Mouse (Mus musculus) hindbrain, embryonic 16.5 days (tissue): Measurements from ENCODE around the gene 1600014C23Rik. TPM values are rescaled to one million over a fixed set of nuclear protein-coding genes. Genes with fewer than 3 reads are reported as not detected.

Source experiments
- ATAC-seq: fragments of 200-750 bp; cut with Nextera tagmentation; 2 replicates; pipeline ENCODE4 v1.8.0; 2017; ENCODE audit warnings: moderate TSS enrichment, moderate library complexity
- H3K27ac ChIP-seq: fragments of 300-500 bp; sonication (generic); 2 replicates; pipeline ENCODE4 v1.5.1; 2014; ENCODE audit warnings: low read depth, mild to moderate bottlenecking, control low read depth, low read length, moderate library complexity
- H3K27me3 ChIP-seq: fragments of 300-500 bp; sonication (generic); replicated peaks from 2 replicates; pipeline ENCODE4 v1.6.1; 2014; ENCODE audit warnings: low read length; ENCODE audit not compliant: control insufficient read depth, insufficient read depth
- H3K36me3 ChIP-seq: fragments of 300-500 bp; sonication (generic); 2 replicates; pipeline ENCODE4 v1.6.1; 2014; ENCODE audit warnings: mild to moderate bottlenecking, low read length, moderate library complexity, mixed read lengths; ENCODE audit not compliant: control insufficient read depth, insufficient read depth
- H3K4me1 ChIP-seq: fragments of 300-500 bp; sonication (generic); 2 replicates; pipeline ENCODE4 v1.6.1; 2014; ENCODE audit warnings: low read depth, low read length; ENCODE audit not compliant: control insufficient read depth, insufficient read depth
- H3K4me2 ChIP-seq: fragments of 300-500 bp; sonication (generic); 2 replicates; pipeline ENCODE4 v1.6.1; 2014; ENCODE audit warnings: mild to moderate bottlenecking, low read length, control low read depth, moderate library complexity
- H3K4me3 ChIP-seq: fragments of 300-500 bp; sonication (generic); 2 replicates; pipeline ENCODE4 v1.5.1; 2014; ENCODE audit warnings: mild to moderate bottlenecking, low read length, control low read depth, moderate library complexity
- H3K9ac ChIP-seq: fragments of 300-500 bp; sonication (generic); 2 replicates; pipeline ENCODE4 v1.6.1; 2014; ENCODE audit warnings: low read depth, mild to moderate bottlenecking, control low read depth, low read length, moderate library complexity
- H3K9me3 ChIP-seq: fragments of 300-500 bp; sonication (generic); 2 replicates; pipeline ENCODE4 v1.6.1; 2014; ENCODE audit warnings: mild to moderate bottlenecking, low read length, moderate library complexity; ENCODE audit not compliant: control insufficient read depth
- WGBS: fragments of 180-500 bp; shearing (Covaris S2); extraction: QIAGEN DNeasy Blood & Tissue Kit; methylation state at CpG from one replicate; pipeline ENCODE4 v1.1.7; 2014; 5-methylcytosine and 5-hydroxymethylcytosine counted together
- polyA plus RNA-seq: library from polyadenylated mRNA; unstranded; fragments of >200 nt; fragmentation: Nextera tagmentation; extraction: Ambion mirVana; gene quantifications from 2 replicates; pipeline ENCODE4 v1.2.1, GENCODE M21; 2015

The 1600014C23Rik gene
- polyA plus RNA-seq, 1 experiment from 2014 or later = 0.66 TPM

DNA sequence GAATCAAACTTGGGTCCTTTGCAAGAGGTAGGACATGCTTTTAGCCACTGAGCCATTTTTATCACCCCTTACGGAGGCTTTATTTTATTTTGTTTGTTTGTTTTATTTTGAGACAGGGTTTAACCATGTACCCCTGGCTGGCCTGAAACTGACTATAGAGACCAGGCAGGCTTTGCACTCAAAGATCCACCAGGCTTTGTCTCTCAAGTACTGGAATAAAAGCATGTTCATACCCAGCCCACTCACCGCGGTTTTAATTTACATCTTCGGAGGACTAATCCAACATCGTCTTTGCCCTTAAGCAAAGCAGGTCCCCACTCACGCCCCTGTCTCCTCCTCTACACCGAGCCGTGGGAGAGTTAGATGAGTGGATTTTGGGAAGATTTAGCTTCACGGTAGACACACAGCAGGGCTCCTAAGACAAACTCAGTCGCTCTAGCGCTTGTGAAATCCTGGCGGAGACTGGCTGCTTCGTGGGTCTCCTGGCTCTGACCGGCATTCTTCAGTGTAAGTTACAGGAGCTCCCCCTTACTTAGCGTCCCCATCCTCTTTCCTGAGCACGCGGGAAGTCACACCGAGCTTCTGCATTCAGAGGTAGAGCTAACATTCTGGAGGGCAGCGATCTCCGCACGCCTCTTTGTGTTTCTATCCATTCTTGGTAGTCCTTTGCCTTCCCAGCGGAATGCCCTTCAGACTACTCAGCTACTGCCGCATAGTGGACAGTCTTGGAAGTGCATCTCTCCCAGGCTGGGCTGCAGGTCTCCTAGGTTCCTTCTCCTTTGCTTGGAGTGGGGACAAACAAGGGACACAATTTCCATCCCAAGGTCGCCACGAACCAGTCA lies 9.7 kb downstream of the 1600014C23Rik start:
- Histone ChIP-seq H3K36me3 (no peaks in the 10 kb centered on the region), H3K27me3 (no peaks in the 10 kb centered on the region), H3K9ac (peak overlapping the region; percentile 77), H3K4me2 (peak overlapping the region; percentile 70), H3K4me1 (peaks cover 12% of the 10 kb centered on the region), H3K9me3 (no peaks in the 10 kb centered on the region), H3K4me3 (peak overlapping the region; percentile 51), H3K27ac (peak overlapping the region; percentile 78)
- ATAC-seq = peak; percentile 67
- WGBS = 2% methylated on average over 25 of the region's 25 CpGs

DNA sequence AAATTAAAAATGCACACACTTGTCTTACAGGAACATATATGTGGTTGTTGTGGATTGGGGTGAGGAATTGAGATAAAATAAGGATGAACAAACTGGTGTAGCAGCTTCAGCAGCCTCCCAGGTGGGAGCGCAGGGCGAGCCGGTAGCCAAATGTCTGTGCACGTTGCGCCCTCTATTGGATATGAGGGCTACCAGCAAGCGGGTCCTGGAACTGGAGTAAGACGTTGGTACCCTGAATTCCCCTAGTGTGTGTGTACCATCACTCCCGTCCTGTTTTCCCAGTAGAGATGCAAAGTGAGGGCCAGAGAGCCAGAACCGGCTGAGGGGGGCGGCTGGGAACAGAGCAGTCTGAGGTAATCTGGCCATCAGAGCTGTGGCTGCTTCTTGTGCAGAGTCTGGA lies 15.3 kb downstream of the 1600014C23Rik start:
- no peaks in the 10 kb centered on the region for H3K36me3 ChIP-seq
- no peak overlapping the region for H3K27ac ChIP-seq
- H3K4me2 ChIP-seq = no peak overlapping the region
- no peak overlapping the region for H3K4me3 ChIP-seq
- H3K9me3 ChIP-seq = no peaks in the 10 kb centered on the region
- H3K4me1 ChIP-seq = peaks cover 9% of the 10 kb centered on the region
- H3K9ac ChIP-seq = no peak overlapping the region
- WGBS = 7% methylated on average over 10 of the region's 10 CpGs
- ATAC-seq = peak; percentile 80
- no peaks in the 10 kb centered on the region for H3K27me3 ChIP-seq

DNA sequence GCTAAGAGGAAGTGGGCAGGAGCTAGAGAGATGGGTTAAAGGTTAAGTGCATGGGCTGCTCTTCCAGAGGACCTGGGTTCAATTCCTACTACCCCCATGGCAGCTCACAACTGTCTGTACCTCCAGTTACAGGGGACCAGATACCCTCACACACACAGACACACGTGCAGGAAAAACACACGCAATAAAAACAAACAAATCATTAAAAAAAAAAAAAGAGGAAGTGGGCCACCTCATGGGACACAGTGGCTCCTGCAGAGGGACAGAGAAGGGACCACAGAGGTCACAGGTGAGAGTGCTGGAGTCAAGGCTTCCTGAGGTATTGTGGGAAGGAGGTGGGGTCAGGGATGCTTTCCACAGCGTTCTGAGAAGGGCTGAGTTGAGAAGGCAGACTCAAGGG lies 22.1 kb downstream of the 1600014C23Rik start:
- H3K9me3 ChIP-seq = no peaks in the 10 kb centered on the region
- no peak overlapping the region for H3K4me3 ChIP-seq
- no peak overlapping the region for H3K9ac ChIP-seq
- ATAC-seq = no peak
- WGBS = 68% methylated on average over 3 of the region's 3 CpGs
- no peaks in the 10 kb centered on the region for H3K27me3 ChIP-seq
- no peaks in the 10 kb centered on the region for H3K36me3 ChIP-seq
- H3K27ac ChIP-seq = no peak overlapping the region
- H3K4me2 ChIP-seq = no peak overlapping the region
- no peaks in the 10 kb centered on the region for H3K4me1 ChIP-seq

DNA sequence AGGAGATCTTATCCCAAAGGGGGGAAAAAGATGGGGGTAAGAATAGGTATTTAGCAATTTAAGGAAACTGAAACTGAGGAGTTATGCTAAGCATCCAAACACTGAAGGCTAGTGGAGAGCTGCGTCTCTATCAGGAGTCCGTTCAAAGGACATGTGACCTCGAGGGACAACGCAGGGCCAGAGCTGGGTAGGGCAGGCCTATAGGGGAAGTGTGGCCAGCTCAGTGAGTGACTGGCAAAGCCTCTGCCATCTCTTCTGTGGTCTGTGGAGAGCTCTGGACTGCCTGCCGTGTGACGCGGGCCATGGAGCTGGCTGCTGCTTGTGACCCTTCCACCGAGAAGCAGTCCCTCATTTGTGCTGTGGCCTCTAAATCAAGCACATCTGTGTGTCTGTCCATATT lies 23.2 kb downstream of the 1600014C23Rik start:
- H3K4me3 ChIP-seq = no peak overlapping the region
- no peak overlapping the region for H3K4me2 ChIP-seq
- no peaks in the 10 kb centered on the region for H3K4me1 ChIP-seq
- H3K27me3 ChIP-seq = no peaks in the 10 kb centered on the region
- no peak overlapping the region for H3K9ac ChIP-seq
- ATAC-seq = no peak
- H3K9me3 ChIP-seq = no peaks in the 10 kb centered on the region
- H3K36me3 ChIP-seq = no peaks in the 10 kb centered on the region
- no peak overlapping the region for H3K27ac ChIP-seq
- WGBS = 80% methylated on average over 8 of the region's 8 CpGs

DNA sequence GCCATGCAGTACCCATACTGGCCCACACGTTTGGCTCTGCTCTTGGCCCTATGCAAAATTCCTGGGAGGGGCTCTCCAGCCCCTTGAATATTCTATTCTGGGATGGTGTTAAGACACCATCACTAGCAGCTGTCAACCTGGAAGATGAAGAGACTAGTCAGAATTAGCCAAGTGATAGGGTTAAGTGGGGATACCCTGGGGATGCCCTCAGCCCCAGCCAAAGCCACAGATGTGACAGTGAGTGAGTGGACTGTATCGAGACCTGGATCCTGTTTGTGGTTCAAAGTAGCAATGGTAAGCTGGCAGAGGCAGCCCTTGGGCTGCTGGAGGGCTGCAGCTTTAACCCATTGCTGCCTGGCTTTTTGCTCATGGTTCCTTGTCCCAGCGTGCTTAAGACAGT lies 23.8 kb downstream of the 1600014C23Rik start:
- WGBS = 49% methylated on average over 3 of the region's 3 CpGs
- no peaks in the 10 kb centered on the region for H3K36me3 ChIP-seq
- no peaks in the 10 kb centered on the region for H3K4me1 ChIP-seq
- no peaks in the 10 kb centered on the region for H3K27me3 ChIP-seq
- H3K4me2 ChIP-seq = no peak overlapping the region
- no peaks in the 10 kb centered on the region for H3K9me3 ChIP-seq
- ATAC-seq = no peak
- H3K9ac ChIP-seq = no peak overlapping the region; the same call in 1 of the 2 replicates
- H3K4me3 ChIP-seq = no peak overlapping the region
- no peak overlapping the region for H3K27ac ChIP-seq

DNA sequence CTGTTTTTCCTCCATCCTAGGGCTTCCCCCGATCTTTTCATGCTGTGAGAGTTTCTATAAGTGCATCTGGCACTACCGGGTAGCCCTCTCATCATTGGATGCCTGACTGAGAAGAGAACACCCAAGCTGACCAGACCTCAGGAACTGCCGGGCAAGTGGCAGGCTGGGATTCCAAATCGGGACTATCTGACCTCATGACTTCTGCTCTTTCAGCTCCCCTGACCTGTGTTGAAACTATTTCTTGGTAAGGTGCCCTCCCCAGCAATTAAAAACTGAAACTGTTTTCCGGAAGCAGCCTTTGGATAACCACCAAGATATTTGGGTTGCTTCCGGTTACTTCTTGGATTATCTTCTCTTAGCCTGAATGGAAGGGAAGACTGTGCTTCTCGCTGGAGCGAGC lies 25.5 kb downstream of the 1600014C23Rik start:
- H3K4me1 ChIP-seq = no peaks in the 10 kb centered on the region
- no peak overlapping the region for H3K4me2 ChIP-seq
- no peaks in the 10 kb centered on the region for H3K36me3 ChIP-seq
- H3K27ac ChIP-seq = no peak overlapping the region
- H3K27me3 ChIP-seq = no peaks in the 10 kb centered on the region
- no peak overlapping the region for H3K9ac ChIP-seq
- no peak for ATAC-seq
- H3K4me3 ChIP-seq = no peak overlapping the region
- WGBS = 84% methylated on average over 8 of the region's 8 CpGs
- H3K9me3 ChIP-seq = no peaks in the 10 kb centered on the region

DNA sequence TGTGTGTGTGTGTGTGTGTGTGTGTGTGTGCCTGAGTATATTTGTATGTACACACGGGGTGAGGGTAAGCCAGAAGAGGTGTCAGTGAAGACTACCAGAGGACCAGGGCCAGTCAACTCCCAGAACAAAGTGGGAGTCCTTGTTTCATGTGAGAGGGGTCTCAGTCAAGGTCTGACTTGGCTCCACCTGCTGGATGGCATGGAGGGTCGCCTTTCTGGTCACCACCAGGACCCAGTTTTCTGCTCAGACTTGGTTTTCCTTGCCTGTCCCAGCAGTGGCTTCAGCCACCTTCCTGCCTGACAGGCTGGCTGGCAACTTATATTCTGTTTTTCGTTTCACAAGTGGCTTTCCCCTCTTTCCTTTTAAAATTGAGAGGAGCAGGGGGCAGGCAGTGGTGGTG lies 26.3 kb downstream of the 1600014C23Rik start:
- no peaks in the 10 kb centered on the region for H3K4me1 ChIP-seq
- H3K4me2 ChIP-seq = no peak overlapping the region
- H3K9me3 ChIP-seq = no peaks in the 10 kb centered on the region
- no peaks in the 10 kb centered on the region for H3K27me3 ChIP-seq
- no peak overlapping the region for H3K9ac ChIP-seq
- H3K27ac ChIP-seq = no peak overlapping the region
- no peak overlapping the region for H3K4me3 ChIP-seq
- ATAC-seq = no peak
- H3K36me3 ChIP-seq = no peaks in the 10 kb centered on the region
- 41% methylated on average over 3 of the region's 3 CpGs for WGBS

DNA sequence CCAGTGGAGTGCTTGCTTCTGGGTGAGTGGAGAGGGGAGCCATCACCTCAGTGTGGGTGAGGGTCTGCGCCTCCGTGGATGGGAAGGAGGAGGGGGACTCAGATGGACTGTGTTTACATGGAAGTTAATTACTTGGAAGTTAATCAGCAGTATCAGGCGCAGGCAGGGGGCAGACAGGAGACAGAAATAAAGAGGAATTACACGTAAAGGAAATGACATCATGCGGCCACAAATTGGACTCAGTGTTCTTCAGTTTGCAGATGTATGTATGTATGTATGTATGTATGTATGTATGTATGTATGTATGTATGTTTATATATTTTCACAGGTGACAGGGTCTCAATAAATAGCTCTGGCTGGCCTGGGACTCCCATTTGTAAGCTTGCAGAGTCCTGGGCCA lies 26.8 kb downstream of the 1600014C23Rik start:
- 70% methylated on average over 5 of the region's 5 CpGs for WGBS
- Histone ChIP-seq H3K9me3 (no peaks in the 10 kb centered on the region), H3K4me1 (no peaks in the 10 kb centered on the region), H3K9ac (no peak overlapping the region), H3K27me3 (no peaks in the 10 kb centered on the region), H3K4me3 (no peak overlapping the region), H3K27ac (no peak overlapping the region), H3K36me3 (no peaks in the 10 kb centered on the region), H3K4me2 (no peak overlapping the region)
- ATAC-seq = no peak

DNA sequence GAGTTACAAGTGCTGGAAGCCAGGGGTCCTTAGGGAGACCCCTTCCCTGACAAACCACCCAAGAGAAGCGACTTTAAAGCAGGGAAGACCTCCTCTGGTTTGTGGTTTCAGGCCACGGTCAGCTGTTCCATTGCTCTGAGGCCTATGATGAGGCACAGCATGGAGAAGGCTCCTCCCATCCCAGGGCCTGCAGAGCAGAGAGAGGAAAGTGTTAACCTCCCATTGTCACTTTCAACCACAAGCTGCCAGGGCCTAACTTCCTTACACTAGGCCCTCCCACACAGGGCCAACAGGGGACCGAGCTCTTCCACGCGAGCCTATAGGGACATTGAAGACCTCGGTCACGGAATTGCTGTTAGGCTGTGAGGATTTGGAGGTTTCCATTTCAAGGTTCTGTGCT lies 30.5 kb downstream of the 1600014C23Rik start:
- no peak for ATAC-seq
- WGBS = 62% methylated on average over 7 of the region's 7 CpGs
- Histone ChIP-seq H3K4me3 (no peak overlapping the region), H3K27ac (no peak overlapping the region), H3K4me1 (no peaks in the 10 kb centered on the region), H3K9me3 (no peaks in the 10 kb centered on the region), H3K36me3 (0 out of 2 replicates have a peak, but pooled peaks cover 3% of the 10 kb centered on the region), H3K9ac (no peak overlapping the region), H3K27me3 (no peaks in the 10 kb centered on the region), H3K4me2 (no peak overlapping the region)
